Mouse (Mus musculus): ENCODE measurements at regions not wholly inside any gene's neighbourhood (a gene's known extent, or its start where the extent isn't known, plus 50 kb on each side); places are given as distances from the start of the nearest gene placed in this dataset.

DNA sequence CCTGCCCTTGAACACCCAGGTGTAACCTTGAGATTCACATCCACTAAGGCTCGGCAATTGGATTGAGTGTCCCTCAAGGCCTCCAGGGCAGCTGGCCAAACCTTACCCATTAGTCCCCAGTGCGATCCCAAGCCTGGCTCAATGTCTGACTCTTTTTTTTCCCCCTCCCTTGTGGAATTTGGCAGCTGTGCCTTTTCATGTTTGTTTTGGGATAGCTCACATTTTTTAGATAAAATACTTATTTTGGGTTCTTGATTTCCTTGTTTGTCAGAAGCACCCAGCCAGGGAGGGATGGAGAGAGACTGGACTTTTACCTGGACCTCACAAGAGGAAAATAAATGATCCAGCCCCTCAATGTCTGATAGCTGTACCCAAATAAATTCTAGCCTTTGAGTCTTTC, 134.5 kb downstream of the Gm10295 start:
- no peak for TF ChIP-seq CTCF (IDR thresholded peaks at IDR 0.05; ENCODE audit: borderline replicate concordance, insufficient read depth, low read length)
- no peak for TF ChIP-seq POLR2A (IDR thresholded peaks at IDR 0.05; ENCODE audit: low read depth, low read length)

Measured in embryonic fibroblast, embryonic 13.5 days (primary cell).